Mouse (Mus musculus) sigmoid colon, adult 10 weeks (tissue): ENCODE data around the gene Gm10309. TPM values are rescaled to one million over a fixed set of nuclear protein-coding genes. Genes with fewer than 3 reads are reported as not detected.

Source experiments
- polyA plus RNA-seq: library from polyadenylated mRNA; stranded (reverse); fragments of 350-450 nt; fragmentation: Illumina TruSeq; extraction: RNeasy Lipid Tissue Mini Kit (QIAGEN cat#74804); gene quantifications from one replicate; pipeline ENCODE4 v1.2.3, GENCODE M21; 2014; ENCODE audit warnings: low read depth, low replicate concordance

Gm10309 gene
- polyA plus RNA-seq: not detected

GRCm38 (mm10) chr17:86505183-86505631 is at the start of gene Gm10309:
Gene Gm10309, minus strand, starts transcription at chr17:86505232.

Other genes with a start within 250 kb of the Gm10309 start
- 38.4 TPM for gene Epas1, start 248.5 kb upstream of the Gm10309 start, polyA plus RNA-seq